Mouse (Mus musculus) ES-E14 (cell line): ENCODE results near the gene Myo15b.

Experiments
- CHD2 ChIP-seq: IDR thresholded peaks from 2 replicates; pipeline ENCODE4 v1.6.1; 2014; ENCODE audit warnings: mild to moderate bottlenecking, low read depth, low read length, inconsistent platforms
- HCFC1 ChIP-seq: IDR thresholded peaks from 2 replicates; pipeline ENCODE4 v1.6.1; 2012; ENCODE audit warnings: low read length, inconsistent platforms, borderline replicate concordance; ENCODE audit not compliant: insufficient read depth
- ZC3H11A ChIP-seq: IDR thresholded peaks from 2 replicates; pipeline ENCODE4 v1.6.1; 2012; ENCODE audit warnings: low read depth, mild to moderate bottlenecking, inconsistent platforms, low read length, borderline replicate concordance
- ZNF384 ChIP-seq: IDR thresholded peaks from 2 replicates; pipeline ENCODE4 v1.6.1; 2012; ENCODE audit warnings: low read depth, low read length, inconsistent platforms

GRCm38 (mm10) chr11:115899486-115900266 lies 41.5 kb downstream of the Myo15b start, which contains the start of gene Smim5:
- TF ChIP-seq CHD2 (no peak), HCFC1 (no peak), ZC3H11A (no peak), ZNF384 (no peak)
